Mouse (Mus musculus) MEL (cell line): Measurements from ENCODE around the gene Cd8a. TPM values are rescaled to one million over a fixed set of nuclear protein-coding genes. Genes with fewer than 3 reads are reported as not detected.

Source experiments
- DNase-seq: peaks from one replicate; pipeline ENCODE4 v3.0.0; 2011; ENCODE audit warnings: low read depth, low spot score
- H3K27ac ChIP-seq: 2 replicates; pipeline ENCODE4 v1.5.1; 2012; ENCODE audit warnings: low read depth, mild to moderate bottlenecking, control low read depth, low read length, moderate library complexity; ENCODE audit not compliant: control insufficient read depth
- H3K27me3 ChIP-seq, 2 experiments: fragments of 150-350 bp in 1 of 2; sonication (generic) in 1 of 2; 2 replicates each; pipeline ENCODE4 v1.6.1; 2012; ENCODE audit warnings: low read length in 2 of 2, mild to moderate bottlenecking in 2 of 2, improper control_type of control experiment in 1 of 2, moderate library complexity in 1 of 2; ENCODE audit not compliant: insufficient read depth in 2 of 2, control insufficient read depth in 1 of 2
- H3K36me3 ChIP-seq, 2 experiments: 2 replicates each; pipeline ENCODE4 v1.6.1; 2012 to 2014; ENCODE audit warnings: low read length in 2 of 2, improper control_type of control experiment in 1 of 2, inconsistent platforms in 1 of 2, mild to moderate bottlenecking in 1 of 2; ENCODE audit not compliant: insufficient read depth in 2 of 2, control insufficient read depth in 1 of 2
- H3K4me1 ChIP-seq, 2 experiments: fragments of 150-350 bp in 1 of 2; sonication (generic) in 1 of 2; 2 replicates each; pipeline ENCODE4 v1.6.1; 2012; ENCODE audit warnings: low read length in 2 of 2, improper control_type of control experiment in 1 of 2, mild to moderate bottlenecking in 1 of 2; ENCODE audit not compliant: insufficient read depth in 2 of 2, control insufficient read depth in 1 of 2
- H3K4me3 ChIP-seq, 2 experiments: fragments of 150-350 bp in 1 of 2; sonication (generic) in 1 of 2; 2 replicates each; pipeline ENCODE4 v1.5.1; 2012; ENCODE audit warnings: low read depth in 2 of 2, low read length in 2 of 2, mild to moderate bottlenecking in 2 of 2, moderate library complexity in 2 of 2, control low read depth in 1 of 2, improper control_type of control experiment in 1 of 2; ENCODE audit not compliant: control insufficient read depth in 1 of 2, insufficient read depth in 1 of 2
- H3K79me2 ChIP-seq: 2 replicates; pipeline ENCODE4 v1.6.1; 2012; ENCODE audit warnings: mild to moderate bottlenecking, low read length, moderate library complexity; ENCODE audit not compliant: control insufficient read depth, poor library complexity, insufficient read depth
- H3K9ac ChIP-seq: 2 replicates; pipeline ENCODE4 v1.6.1; 2012; ENCODE audit warnings: low read depth, mild to moderate bottlenecking, control low read depth, low read length, moderate library complexity; ENCODE audit not compliant: control insufficient read depth, poor library complexity, severe bottlenecking
- H3K9me3 ChIP-seq: fragments of 150-350 bp; sonication (generic); replicated peaks from 2 replicates; pipeline ENCODE4 v1.6.1; 2012; ENCODE audit warnings: mild to moderate bottlenecking, low read length, improper control_type of control experiment, moderate library complexity; ENCODE audit not compliant: insufficient read depth
- CHD1 ChIP-seq: IDR thresholded peaks from 2 replicates; pipeline ENCODE4 v1.6.1; 2012; ENCODE audit warnings: low read depth, mild to moderate bottlenecking, inconsistent platforms, low read length, improper control_type of control experiment
- CHD2 ChIP-seq: IDR thresholded peaks from 2 replicates; pipeline ENCODE4 v1.6.1; 2011; ENCODE audit warnings: low read length, improper control_type of control experiment
- CTCF ChIP-seq, 3 experiments: IDR thresholded peaks in 2 of 3; conservative IDR thresholded peaks in 1 of 3; 2 replicates each; pipeline ENCODE4 v1.5.1; 2011 to 2012; ENCODE audit warnings: low read length in 3 of 3, low read depth in 2 of 3, mild to moderate bottlenecking in 2 of 3, improper control_type of control experiment in 1 of 3, inconsistent platforms in 1 of 3, mixed read lengths in 1 of 3, moderate library complexity in 1 of 3; ENCODE audit not compliant: control insufficient read depth in 1 of 3, insufficient read depth in 1 of 3, poor library complexity in 1 of 3, severe bottlenecking in 1 of 3
- E2F4 ChIP-seq: IDR thresholded peaks from 2 replicates; pipeline ENCODE4 v1.6.1; 2011; ENCODE audit warnings: low read depth, low read length, improper control_type of control experiment, borderline replicate concordance
- EP300 ChIP-seq, 2 experiments: IDR thresholded peaks; 2 replicates each; pipeline ENCODE4 v1.6.1; 2011; ENCODE audit warnings: improper control_type of control experiment in 2 of 2, low read length in 2 of 2, low read depth in 1 of 2, mild to moderate bottlenecking in 1 of 2
- ETS1 ChIP-seq: IDR thresholded peaks from 2 replicates; pipeline ENCODE4 v1.6.1; 2012; ENCODE audit warnings: low read depth, mild to moderate bottlenecking, inconsistent platforms, low read length, improper control_type of control experiment, moderate library complexity
- HCFC1 ChIP-seq: IDR thresholded peaks from 2 replicates; pipeline ENCODE4 v1.6.1; 2012; ENCODE audit warnings: low read depth, mild to moderate bottlenecking, inconsistent platforms, low read length, improper control_type of control experiment, moderate library complexity
- JUND ChIP-seq: IDR thresholded peaks from 2 replicates; pipeline ENCODE4 v1.6.1; 2011; ENCODE audit warnings: low read depth, mild to moderate bottlenecking, improper control_type of control experiment, low read length
- MAFK ChIP-seq: IDR thresholded peaks from 2 replicates; pipeline ENCODE4 v1.6.1; 2011; ENCODE audit warnings: low read depth, mild to moderate bottlenecking, low read length, improper control_type of control experiment, borderline replicate concordance
- MAX ChIP-seq: IDR thresholded peaks from 2 replicates; pipeline ENCODE4 v1.6.1; 2011; ENCODE audit warnings: low read length, improper control_type of control experiment
- MAZ ChIP-seq: IDR thresholded peaks from 2 replicates; pipeline ENCODE4 v1.6.1; 2012; ENCODE audit warnings: low read depth, mild to moderate bottlenecking, inconsistent platforms, low read length, improper control_type of control experiment
- MEF2A ChIP-seq: IDR thresholded peaks from 2 replicates; pipeline ENCODE4 v1.6.1; 2014; ENCODE audit warnings: low read depth, mild to moderate bottlenecking, inconsistent platforms, low read length, improper control_type of control experiment; ENCODE audit not compliant: poor library complexity, insufficient replicate concordance, severe bottlenecking; ENCODE audit errors: extremely low read depth
- MYB ChIP-seq: IDR thresholded peaks from 2 replicates; pipeline ENCODE4 v1.6.1; 2011; ENCODE audit warnings: mild to moderate bottlenecking, low read depth, low read length, improper control_type of control experiment
- NELFE ChIP-seq: IDR thresholded peaks from 2 replicates; pipeline ENCODE4 v1.6.1; 2011; ENCODE audit warnings: low read depth, low read length, improper control_type of control experiment
- POLR2AphosphoS2 ChIP-seq: IDR thresholded peaks from 2 replicates; pipeline ENCODE4 v1.6.1; 2011; ENCODE audit warnings: low read length, improper control_type of control experiment
- RAD21 ChIP-seq: IDR thresholded peaks from 2 replicates; pipeline ENCODE4 v1.6.1; 2011; ENCODE audit warnings: mild to moderate bottlenecking, low read depth, low read length, improper control_type of control experiment
- SIN3A ChIP-seq: IDR thresholded peaks from 2 replicates; pipeline ENCODE4 v1.6.1; 2012; ENCODE audit warnings: low read length, improper control_type of control experiment, inconsistent platforms
- SMC3 ChIP-seq: IDR thresholded peaks from 2 replicates; pipeline ENCODE4 v1.6.1; 2011; ENCODE audit warnings: low read depth, low read length, improper control_type of control experiment
- TAL1 ChIP-seq: IDR thresholded peaks from 2 replicates; pipeline ENCODE4 v1.6.1; 2012; ENCODE audit warnings: mild to moderate bottlenecking, inconsistent platforms, low read length, moderate library complexity, mixed read lengths
- TCF12 ChIP-seq: IDR thresholded peaks from 2 replicates; pipeline ENCODE4 v1.6.1; 2014; ENCODE audit warnings: low read depth, mild to moderate bottlenecking, inconsistent platforms, low read length, improper control_type of control experiment, moderate library complexity
- ZC3H11A ChIP-seq: IDR thresholded peaks from 2 replicates; pipeline ENCODE4 v1.6.1; 2012; ENCODE audit warnings: low read depth, mild to moderate bottlenecking, inconsistent platforms, low read length, improper control_type of control experiment
- ZMIZ1 ChIP-seq: IDR thresholded peaks from 2 replicates; pipeline ENCODE4 v1.6.1; 2012; ENCODE audit warnings: low read depth, mild to moderate bottlenecking, inconsistent platforms, low read length, improper control_type of control experiment, moderate library complexity
- ZNF384 ChIP-seq: IDR thresholded peaks from 2 replicates; pipeline ENCODE4 v1.6.1; 2012; ENCODE audit warnings: low read depth, mild to moderate bottlenecking, inconsistent platforms, low read length, improper control_type of control experiment
- polyA plus RNA-seq, 2 experiments: library from polyadenylated mRNA; stranded (reverse) in 1 of 2; unstranded in 1 of 2; fragments of >175 nt in 1 of 2; fragments of >200 nt in 1 of 2; gene quantifications; 2 replicates each; pipeline versions ENCODE4 v1.2.1 to v1.2.4; 2012; ENCODE audit warnings: low replicate concordance in 2 of 2, low read depth in 1 of 2; ENCODE audit not compliant: insufficient read length in 2 of 2, insufficient read depth in 1 of 2, missing spikeins in 1 of 2
- total RNA-seq: library from RNA; depleted of rRNA; stranded (reverse); fragments of 300-350 nt; gene quantifications from 2 replicates; pipeline ENCODE4 v1.2.3, GENCODE M21; 2012

Cd8a gene
- total and polyA plus RNA-seq, 3 experiments, result not detected

DNA sequence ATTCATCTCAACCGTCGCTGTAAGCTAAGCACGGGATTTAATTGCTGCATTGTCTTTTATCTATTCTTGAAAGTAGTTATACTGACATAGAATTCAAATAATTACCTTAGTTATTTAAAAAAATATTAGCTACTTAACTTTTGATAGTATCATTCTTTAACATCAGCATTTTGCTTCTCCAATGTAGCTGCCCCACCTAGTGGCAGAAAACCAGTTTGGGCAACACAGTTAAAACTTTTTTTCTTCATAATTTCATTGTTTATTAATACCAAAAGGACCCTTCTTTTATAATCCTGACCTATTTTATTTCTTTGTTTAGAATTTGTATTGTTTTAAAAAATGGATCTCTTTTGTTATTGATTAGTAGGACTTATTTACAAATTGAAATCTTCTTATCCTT, 49.9 kb downstream of the Cd8a start:
- Histone ChIP-seq H3K9me3 (no peaks in the 10 kb centered on the region), H3K79me2 (no peaks in the 10 kb centered on the region), H3K27me3 (no peaks in the 10 kb centered on the region), H3K9ac (no peak overlapping the region), H3K36me3 (peaks cover 2 to 15% of the 10 kb centered on the region in 2 experiments), H3K4me1 (peaks cover 4 to 20% of the 10 kb centered on the region in 2 experiments; a peak in 3 of 4 replicates), H3K4me3 (no peak overlapping the region), H3K27ac (no peak overlapping the region)
- TF ChIP-seq MAFK (peak; percentile 60; the same call in 1 of the 2 replicates), SIN3A (no peak), SMC3 (peak; percentile 74), NELFE (no peak), ZNF384 (peak; percentile 75), RAD21 (peak; percentile 71), CTCF (IDR thresholded peaks at IDR 0.05 in 2 of 3, conservative IDR thresholded peaks at IDR 0.05 in 1 of 3; ENCODE audit: control insufficient read depth in 1 of 3, insufficient read depth in 1 of 3, low read depth in 2 of 3, low read length in 3 of 3, poor library complexity in 1 of 3, severe bottlenecking in 1 of 3) (peak; percentile 15 to 78 (median 33); a peak in 3 of 6 replicates), ZC3H11A (peak; percentile 56), TCF12 (no peak)
- peak; percentile 55 for DNase-seq

DNA sequence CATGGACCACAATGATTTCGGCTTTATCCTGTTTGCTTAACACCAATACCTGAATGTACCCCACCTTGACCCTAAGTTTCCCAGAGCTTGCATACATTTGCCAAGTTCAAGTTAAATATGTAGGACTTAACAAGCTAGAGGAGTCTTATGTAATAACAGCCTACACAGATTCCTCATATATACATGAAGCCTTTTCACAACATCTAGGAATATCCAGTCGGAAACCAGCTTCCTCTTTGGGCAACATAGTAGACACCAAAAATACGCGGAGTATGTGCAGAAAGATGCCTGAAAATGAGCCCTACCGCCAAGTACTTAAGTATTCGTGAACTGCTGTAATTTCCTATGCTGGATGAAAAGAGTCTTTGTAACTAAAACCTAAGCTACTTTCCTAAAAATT, 52.5 kb downstream of the Cd8a start:
- H3K36me3 ChIP-seq, result no peaks in the 10 kb centered on the region; a peak in 2 of 4 replicates

DNA sequence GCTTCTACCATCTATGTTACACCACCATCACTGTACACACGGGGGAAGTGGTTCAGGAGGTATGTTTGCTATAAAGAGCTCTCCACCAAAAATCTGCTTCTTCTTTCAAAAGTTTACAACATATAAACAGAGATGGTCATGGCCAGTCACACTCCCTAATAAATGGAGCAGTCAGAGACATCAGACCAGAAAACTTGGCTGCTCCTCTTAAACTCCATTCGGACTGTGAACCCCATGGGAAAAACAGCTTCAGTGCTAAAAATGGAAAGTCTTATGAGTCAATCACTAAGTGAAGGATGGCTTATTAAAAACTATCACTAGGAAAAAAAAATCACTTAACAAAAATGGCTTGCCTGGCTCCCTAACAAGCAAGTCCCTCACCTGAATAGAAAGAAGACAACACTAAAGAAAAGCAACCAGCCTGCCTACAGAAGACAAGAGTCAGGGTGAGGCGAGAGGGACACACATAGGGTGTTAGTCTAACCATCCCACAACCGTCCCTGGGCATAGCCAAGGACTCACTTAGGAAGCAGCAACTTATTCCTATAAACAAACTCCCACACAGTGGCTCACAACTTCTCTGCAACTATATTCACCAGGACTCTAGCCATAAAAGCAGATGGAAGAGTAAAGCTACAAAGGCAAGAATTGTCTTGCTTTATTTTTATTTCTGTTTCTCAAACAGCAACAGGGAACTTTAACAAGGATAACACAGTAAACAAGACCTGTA, 54.9 kb downstream of the Cd8a start:
- no peaks in the 10 kb centered on the region for H3K4me1 ChIP-seq
- no peak overlapping the region for H3K4me3 ChIP-seq
- H3K36me3 ChIP-seq, result no peaks in the 10 kb centered on the region; a peak in 2 of 4 replicates
- no peaks in the 10 kb centered on the region for H3K9me3 ChIP-seq
- H3K27me3 ChIP-seq, result no peaks in the 10 kb centered on the region
- DNase-seq, result no peak
- H3K79me2 ChIP-seq, result peaks cover 2% of the 10 kb centered on the region; the same call in 1 of the 2 replicates
- TF ChIP-seq NELFE (no peak), MEF2A (no peak), MAZ (no peak), POLR2AphosphoS2 (no peak), CHD2 (no peak), MYB (no peak), RAD21 (no peak), TAL1 (no peak), HCFC1 (no peak), CHD1 (no peak), ZC3H11A (no peak), MAX (no peak)
- H3K27ac ChIP-seq, result no peak overlapping the region
- no peak overlapping the region for H3K9ac ChIP-seq

More for the DNA sequence above, 52.5 kb downstream of the Cd8a start:
- H3K27ac ChIP-seq, result no peak overlapping the region
- no peak overlapping the region for H3K4me3 ChIP-seq
- peaks cover under 1% of the 10 kb centered on the region; the same call in 1 of the 2 replicates for H3K79me2 ChIP-seq
- H3K9ac ChIP-seq, result no peak overlapping the region
- no peak for DNase-seq
- no peaks in the 10 kb centered on the region for H3K9me3 ChIP-seq
- no peaks in the 10 kb centered on the region for H3K27me3 ChIP-seq
- no peak for TF ChIP-seq ETS1
- TF ChIP-seq JUND, result no peak
- no peak for TF ChIP-seq E2F4
- no peak for TF ChIP-seq EP300 (IDR thresholded peaks at IDR 0.05; ENCODE audit: low read depth in 1 of 2, low read length in 2 of 2)
- no peak for TF ChIP-seq ZMIZ1
- TF ChIP-seq, all 39 proteins: peak for 0
- no peaks in the 10 kb centered on the region for H3K4me1 ChIP-seq
